16 mouse cellular contexts compared by ENCODE assay signal in the genomic region with DNA sequence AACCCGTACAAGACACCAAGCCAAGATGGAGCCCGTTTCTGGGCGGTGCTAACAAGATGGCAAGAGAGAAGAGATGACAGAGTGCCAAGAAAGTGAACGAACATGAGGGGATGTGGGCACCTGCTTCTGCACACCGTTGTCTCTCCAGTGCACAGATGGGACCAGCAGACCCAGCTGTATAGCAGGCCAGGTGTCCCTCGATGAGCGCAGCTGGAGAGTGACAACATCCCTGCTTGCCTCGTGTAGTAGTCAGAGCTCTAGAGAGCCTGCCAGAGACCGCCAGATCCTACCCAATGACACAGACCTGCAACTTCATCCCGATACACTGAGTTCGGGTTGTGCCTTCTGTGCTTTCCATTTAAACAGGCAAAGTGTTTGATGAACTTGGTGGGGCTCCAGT. TPM values are rescaled to one million over a fixed set of nuclear protein-coding genes. Genes with fewer than 3 reads are reported as not detected.
A peak's percentile ranks its signal among the peaks of the same experiment; 100 is the strongest.
DNase-seq lines count a peak whose midpoint lies in the region; ATAC-seq and TF ChIP-seq lines count a peak whose summit lies in the region.
"Had no signal": no experiment of that assay in that cellular context is flagged by ENCODE, and none has a peak within 500 bp of the region (broad histone marks: within the 10 kb centered on the region; RNA-seq: fewer than 3 reads in every experiment).

No protein-coding gene starts in this region.

- no peak for TF ChIP-seq POLR2A in thymus, adult 2 months (IDR thresholded peaks at IDR 0.05; ENCODE audit: control insufficient read depth, extremely low read depth, insufficient read depth, low read length, poor library complexity)

- ATAC-seq in heart, embryonic 14.5 days (ENCODE audit: insufficient number of reproducible peaks, insufficient read depth, low FRiP score, low read depth) = no peak
- no peak for ATAC-seq in megakaryocyte, adult 5-6 weeks (ENCODE audit: poor library complexity, severe bottlenecking)
- ATAC-seq: forebrain, embryonic 14.5 days had no signal

- H3K9me3 ChIP-seq in heart, embryonic 14.5 days (ENCODE audit: control insufficient read depth, low read length) = no peaks in the 10 kb centered on the region
- no peaks in the 10 kb centered on the region for H3K9me3 ChIP-seq in megakaryocyte, embryonic 14.5 days
- H3K9me3 ChIP-seq: neural tube, embryonic 12.5 days had no signal

- WGBS in heart, embryonic 14.5 days = 81% methylated on average over 11 of the region's 11 CpGs
- 45% methylated on average over 11 of the region's 11 CpGs for WGBS in thymus, adult 2 months

- intact Hi-C loops in heart, postnatal 14 days (cut with DNase I) = no loop called here

- DNase-seq in heart, postnatal 14 days = no peak
- peak; percentile 62 for DNase-seq in thymus, adult 2 months
- DNase-seq in frontal cortex, postnatal 36 days (ENCODE audit: low spot score in 2 of 2) = no peak
- DNase-seq in cerebellum, adult 11 months = no peak
- DNase-seq: adrenal gland, postnatal 10 days; cerebellum, adult 9-10 months; liver; lung, embryonic 14.5 days; right cerebral cortex, postnatal 25 days had no signal

- peak overlapping the region; percentile 66 to 72; a peak in 2 of 4 replicates for H3K27ac ChIP-seq in heart, embryonic 14.5 days (replicated peaks in 1 of 2; ENCODE audit: control insufficient read depth in 1 of 2, insufficient read depth in 1 of 2, low read depth in 2 of 2, low read length in 2 of 2)
- H3K27ac ChIP-seq in thymus, adult 2 months (ENCODE audit: control insufficient read depth, insufficient read depth, low read length) = no peak overlapping the region
- H3K27ac ChIP-seq: kidney, postnatal 0 days; macrophage; neural tube, embryonic 12.5 days had no signal

- no peak overlapping the region for H3K4me2 ChIP-seq in heart, embryonic 14.5 days (ENCODE audit: low read length)
- H3K4me2 ChIP-seq: neural tube, embryonic 12.5 days had no signal

- H3K9ac ChIP-seq in heart, embryonic 14.5 days (ENCODE audit: low read length) = no peak overlapping the region; the same call in 1 of the 2 replicates
- H3K9ac ChIP-seq: lung, embryonic 14.5 days; neural tube, embryonic 12.5 days had no signal

- no peak overlapping the region for H3K4me3 ChIP-seq in heart, embryonic 14.5 days (ENCODE audit: control insufficient read depth in 1 of 2, insufficient read depth in 1 of 2, low read depth in 1 of 2, low read length in 2 of 2)
- peak overlapping the region; percentile 96 for H3K4me3 ChIP-seq in megakaryocyte, embryonic 14.5 days (replicated peaks)
- H3K4me3 ChIP-seq in thymus, adult 2 months (ENCODE audit: control insufficient read depth, insufficient read depth, low read length) = no peak overlapping the region
- H3K4me3 ChIP-seq: neural tube, embryonic 12.5 days had no signal

- no peak for TF ChIP-seq CTCF in thymus, adult 2 months (IDR thresholded peaks at IDR 0.05; ENCODE audit: borderline replicate concordance, control insufficient read depth, extremely low read depth, insufficient read depth, low read length, poor library complexity)

- peaks cover 26 to 59% of the 10 kb centered on the region in 2 experiments for H3K4me1 ChIP-seq in heart, embryonic 14.5 days (ENCODE audit: control insufficient read depth in 2 of 2, insufficient read depth in 2 of 2, low read length in 2 of 2)
- peaks cover 80% of the 10 kb centered on the region for H3K4me1 ChIP-seq in megakaryocyte, embryonic 14.5 days
- peaks cover 33% of the 10 kb centered on the region for H3K4me1 ChIP-seq in thymus, adult 2 months (replicated peaks; ENCODE audit: control insufficient read depth, insufficient read depth, low read length)

- H3K27me3 ChIP-seq in heart, embryonic 14.5 days (ENCODE audit: control insufficient read depth, insufficient read depth, low read length) = no peaks in the 10 kb centered on the region
- no peaks in the 10 kb centered on the region for H3K27me3 ChIP-seq in megakaryocyte, embryonic 14.5 days (replicated peaks)
- no peaks in the 10 kb centered on the region for H3K27me3 ChIP-seq in thymus, adult 2 months (ENCODE audit: control insufficient read depth, insufficient read depth, low read length)
- H3K27me3 ChIP-seq: neural tube, embryonic 12.5 days had no signal

- H3K36me3 ChIP-seq in heart, embryonic 14.5 days (ENCODE audit: control insufficient read depth, insufficient read depth, low read length) = no peaks in the 10 kb centered on the region
- peaks cover 67% of the 10 kb centered on the region for H3K36me3 ChIP-seq in megakaryocyte, embryonic 14.5 days (replicated peaks; ENCODE audit: low read length)
- no peaks in the 10 kb centered on the region for H3K36me3 ChIP-seq in thymus, adult 2 months (ENCODE audit: control insufficient read depth, insufficient read depth, low read length)
- H3K36me3 ChIP-seq: neural tube, embryonic 12.5 days had no signal

RNA-seq across cellular contexts. Expression of a gene that starts 3.8 kb away (rescaled TPM):
- polyA plus RNA-seq in heart, embryonic 14.5 days (2014; fragmentation: Nextera tagmentation; extraction: Ambion mirVana) = 4.3 and 5.8 TPM in 2 replicates
- 10 to 100 TPM; 10.2 to 10.7 TPM for total RNA-seq in heart, postnatal 14 days (2021)
- polyA plus RNA-seq in megakaryocyte, embryonic 14.5 days (2012; ENCODE audit: insufficient read depth, low replicate concordance) = 46.5 and 208 TPM in 2 replicates
- 6.4 and 6.8 TPM in 2 replicates for total RNA-seq in megakaryocyte, adult 5-6 weeks (2015)
- 5.2 and 10.8 TPM in 2 replicates for total RNA-seq in megakaryocyte, adult 5-6 weeks (2017)
- 28.1 and 32.7 TPM in 2 replicates for polyA plus RNA-seq in thymus, adult 2 months (2012; rRNA removed)
